Mouse (Mus musculus) spleen, embryonic (tissue): Measurements from ENCODE around the gene Mycs.

ENCODE experiments used
- CTCF ChIA-PET: fragments of 350-600 bp; sonication (Branson Sonifier 250); formaldehyde crosslinking; loops from one replicate; lab custom pipeline; 2022; lab: Charles Lee

Mycs gene

GRCm38 (mm10) chrX:5469165-5469564 lies at the start of gene Mycs:
Gene Mycs, minus strand, starts transcription at chrX:5469265.
- CTCF ChIA-PET = no interaction called here

GRCm38 (mm10) chrX:5468022-5468421 lies 1.0 kb downstream of the Mycs start:
- CTCF ChIA-PET = no interaction called here
